Mouse (Mus musculus): Measurements from ENCODE around the gene Rdh16f1. TPM values are rescaled to one million over a fixed set of nuclear protein-coding genes. Genes with fewer than 3 reads are reported as not detected.

The Rdh16f1 gene
- polyA plus RNA-seq, 1 experiment from 2014 or later = 0.14 TPM

DNA sequence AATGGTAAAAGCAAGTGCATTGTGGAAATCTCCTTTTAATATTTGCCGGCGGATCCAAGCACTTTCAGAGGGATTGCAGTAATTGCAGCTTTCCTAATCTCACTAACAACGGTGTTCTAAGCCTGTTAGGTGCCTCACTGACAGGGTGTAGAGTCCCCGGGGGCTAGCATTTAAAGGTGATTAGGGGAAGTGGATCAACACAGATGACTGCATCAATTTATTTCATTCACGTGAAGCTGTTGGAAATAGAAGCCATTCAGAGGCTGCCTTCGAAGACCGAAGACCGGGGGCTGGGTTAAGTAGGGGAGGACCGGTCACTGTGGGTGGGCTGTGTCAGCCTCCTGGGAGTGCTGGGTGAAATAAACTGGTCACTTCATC is 28.7 kb upstream of the Rdh16f1 start:
- H3K9me3 ChIP-seq (replicated peaks; ENCODE audit: control insufficient read depth, low read length) = no peaks in the 10 kb centered on the region; the same call in 1 of the 2 replicates
- H3K9ac ChIP-seq (ENCODE audit: low read depth, low read length) = peak overlapping the region; percentile 35
- no peaks in the 10 kb centered on the region for H3K27me3 ChIP-seq (ENCODE audit: control insufficient read depth, insufficient read depth, low read depth, low read length)
- peaks cover 57% of the 10 kb centered on the region for H3K4me1 ChIP-seq (ENCODE audit: control insufficient read depth, low read depth, low read length)
- H3K4me2 ChIP-seq (ENCODE audit: low read depth, low read length) = peak overlapping the region; percentile 47
- 40% methylated on average over 9 of the region's 9 CpGs for WGBS (ENCODE audit: insufficient replicate concordance)
- H3K4me3 ChIP-seq (ENCODE audit: low read depth, low read length) = no peak overlapping the region
- H3K36me3 ChIP-seq (ENCODE audit: control insufficient read depth, insufficient read depth) = no peaks in the 10 kb centered on the region
- peak overlapping the region; percentile 84 for H3K27ac ChIP-seq (ENCODE audit: low read length)
- no peak for ATAC-seq (ENCODE audit: low read depth)

DNA sequence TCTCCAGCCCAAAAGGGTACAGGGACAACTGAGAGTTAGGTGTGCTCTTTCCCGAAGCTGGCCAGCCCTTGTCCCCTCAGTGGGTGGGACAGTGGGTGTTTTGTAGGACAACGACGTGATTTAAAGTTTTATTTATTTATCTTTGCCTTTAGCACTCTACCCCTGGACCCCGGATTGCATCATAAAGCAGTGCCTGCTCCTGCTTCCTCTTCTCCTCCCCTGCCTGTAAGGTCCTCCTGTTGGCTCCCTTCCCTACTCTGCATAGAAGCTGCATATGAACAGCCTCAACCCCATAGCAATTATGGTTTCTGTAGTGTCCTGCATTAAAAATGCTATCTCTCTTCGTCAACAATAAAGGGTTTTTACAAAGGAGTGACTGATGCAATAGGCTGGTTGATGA is 28.2 kb upstream of the Rdh16f1 start:
- Histone ChIP-seq H3K9ac (ENCODE audit: low read depth, low read length) (peak overlapping the region; percentile 35), H3K36me3 (ENCODE audit: control insufficient read depth, insufficient read depth) (no peaks in the 10 kb centered on the region), H3K4me3 (ENCODE audit: low read depth, low read length) (no peak overlapping the region), H3K9me3 (replicated peaks; ENCODE audit: control insufficient read depth, low read length) (no peaks in the 10 kb centered on the region; the same call in 1 of the 2 replicates), H3K4me1 (ENCODE audit: control insufficient read depth, low read depth, low read length) (peaks cover 62% of the 10 kb centered on the region), H3K27me3 (ENCODE audit: control insufficient read depth, insufficient read depth, low read depth, low read length) (no peaks in the 10 kb centered on the region), H3K27ac (ENCODE audit: low read length) (peak overlapping the region; percentile 84), H3K4me2 (ENCODE audit: low read depth, low read length) (peak overlapping the region; percentile 47)
- ATAC-seq (ENCODE audit: low read depth) = peak; percentile 10; the same call in 1 of the 2 replicates
- WGBS (ENCODE audit: insufficient replicate concordance) = 14% methylated on average over 5 of the region's 5 CpGs

DNA sequence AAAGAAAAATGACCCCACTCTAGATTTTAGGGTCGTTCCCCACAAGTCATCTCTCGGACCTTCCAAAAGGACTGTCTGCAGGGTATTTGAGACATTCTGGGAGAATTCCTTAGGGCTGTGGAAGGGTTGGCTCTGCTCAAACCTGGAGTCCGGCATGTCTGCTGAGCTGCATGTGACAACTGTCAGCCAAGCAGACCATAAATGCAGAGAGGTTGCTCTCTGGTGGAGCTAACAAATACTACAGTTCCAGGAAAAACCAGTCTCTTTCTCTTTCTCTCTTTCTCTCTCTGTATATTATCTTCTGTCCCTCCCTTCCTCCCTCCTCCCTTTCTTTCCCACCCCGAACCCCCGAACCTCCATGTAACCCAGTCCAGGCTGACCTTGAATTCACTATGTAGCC is 25.2 kb upstream of the Rdh16f1 start:
- WGBS (ENCODE audit: insufficient replicate concordance) = 22% methylated on average over 5 of the region's 5 CpGs

DNA sequence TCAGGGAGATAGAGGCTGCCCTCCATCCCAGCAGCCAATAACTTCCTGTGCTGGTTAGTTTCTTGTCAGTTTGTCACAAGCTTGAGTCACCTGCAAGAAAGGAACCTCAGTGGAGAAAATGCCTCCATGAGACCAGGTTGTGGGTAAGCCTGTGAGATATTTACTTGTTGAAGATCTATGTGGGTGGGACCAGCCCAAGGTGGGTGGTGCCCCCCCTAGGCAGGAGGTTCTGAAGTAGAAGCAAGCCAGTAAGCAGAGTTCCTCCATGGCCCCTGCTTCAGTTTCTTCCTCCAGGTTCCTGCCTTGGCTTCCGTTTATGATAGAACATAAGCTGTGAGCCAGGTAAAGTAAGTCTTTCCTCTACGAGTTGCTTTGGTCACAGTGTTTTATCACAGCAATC is 23.3 kb upstream of the Rdh16f1 start:
- Histone ChIP-seq H3K36me3 (ENCODE audit: control insufficient read depth, insufficient read depth) (no peaks in the 10 kb centered on the region), H3K27me3 (ENCODE audit: control insufficient read depth, insufficient read depth, low read depth, low read length) (no peaks in the 10 kb centered on the region), H3K9ac (ENCODE audit: low read depth, low read length) (no peak overlapping the region), H3K4me3 (ENCODE audit: low read depth, low read length) (no peak overlapping the region), H3K4me1 (ENCODE audit: control insufficient read depth, low read depth, low read length) (peaks cover 56% of the 10 kb centered on the region), H3K9me3 (replicated peaks; ENCODE audit: control insufficient read depth, low read length) (no peaks in the 10 kb centered on the region; the same call in 1 of the 2 replicates), H3K27ac (ENCODE audit: low read length) (no peak overlapping the region), H3K4me2 (ENCODE audit: low read depth, low read length) (no peak overlapping the region)
- no peak for ATAC-seq (ENCODE audit: low read depth)
- 29% methylated on average over 2 of the region's 2 CpGs for WGBS (ENCODE audit: insufficient replicate concordance)

More for the DNA sequence above, 25.2 kb upstream of the Rdh16f1 start:
- H3K4me1 ChIP-seq (ENCODE audit: control insufficient read depth, low read depth, low read length) = peaks cover 68% of the 10 kb centered on the region
- H3K27ac ChIP-seq (ENCODE audit: low read length) = no peak overlapping the region
- H3K4me2 ChIP-seq (ENCODE audit: low read depth, low read length) = no peak overlapping the region
- no peak for ATAC-seq (ENCODE audit: low read depth)
- H3K27me3 ChIP-seq (ENCODE audit: control insufficient read depth, insufficient read depth, low read depth, low read length) = no peaks in the 10 kb centered on the region
- no peaks in the 10 kb centered on the region for H3K36me3 ChIP-seq (ENCODE audit: control insufficient read depth, insufficient read depth)
- H3K9ac ChIP-seq (ENCODE audit: low read depth, low read length) = no peak overlapping the region; the same call in 1 of the 2 replicates
- H3K4me3 ChIP-seq (ENCODE audit: low read depth, low read length) = no peak overlapping the region
- no peaks in the 10 kb centered on the region; the same call in 1 of the 2 replicates for H3K9me3 ChIP-seq (replicated peaks; ENCODE audit: control insufficient read depth, low read length)

DNA sequence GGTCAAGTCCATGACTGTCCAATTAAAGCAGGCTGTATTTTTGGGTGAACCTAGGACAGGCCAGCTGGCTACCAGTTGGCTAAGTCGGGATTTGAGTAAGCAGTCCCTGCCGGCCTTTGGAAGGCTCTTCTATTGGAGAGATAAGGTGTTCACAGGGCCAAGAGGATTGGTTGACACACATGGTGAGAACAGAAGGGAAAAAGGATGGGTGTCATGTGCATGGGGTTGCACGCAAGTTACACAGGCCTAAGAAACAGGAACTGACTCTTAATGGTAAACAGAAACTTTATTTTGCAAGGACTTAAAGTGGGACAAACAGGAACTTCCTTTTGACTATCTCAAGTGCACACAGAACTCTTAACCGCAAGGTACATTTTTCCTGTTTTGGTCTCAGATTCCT is 22.7 kb upstream of the Rdh16f1 start:
- H3K9me3 ChIP-seq (replicated peaks; ENCODE audit: control insufficient read depth, low read length) = no peaks in the 10 kb centered on the region; the same call in 1 of the 2 replicates
- H3K9ac ChIP-seq (ENCODE audit: low read depth, low read length) = no peak overlapping the region
- ATAC-seq (ENCODE audit: low read depth) = no peak
- H3K4me1 ChIP-seq (ENCODE audit: control insufficient read depth, low read depth, low read length) = peaks cover 54% of the 10 kb centered on the region
- H3K4me3 ChIP-seq (ENCODE audit: low read depth, low read length) = no peak overlapping the region
- peaks cover 2% of the 10 kb centered on the region for H3K36me3 ChIP-seq (ENCODE audit: control insufficient read depth, insufficient read depth)
- H3K27me3 ChIP-seq (ENCODE audit: control insufficient read depth, insufficient read depth, low read depth, low read length) = no peaks in the 10 kb centered on the region
- H3K27ac ChIP-seq (ENCODE audit: low read length) = peak overlapping the region; percentile 27; the same call in 1 of the 2 replicates
- H3K4me2 ChIP-seq (ENCODE audit: low read depth, low read length) = no peak overlapping the region
- 24% methylated on average over 4 of the region's 4 CpGs for WGBS (ENCODE audit: insufficient replicate concordance)

DNA sequence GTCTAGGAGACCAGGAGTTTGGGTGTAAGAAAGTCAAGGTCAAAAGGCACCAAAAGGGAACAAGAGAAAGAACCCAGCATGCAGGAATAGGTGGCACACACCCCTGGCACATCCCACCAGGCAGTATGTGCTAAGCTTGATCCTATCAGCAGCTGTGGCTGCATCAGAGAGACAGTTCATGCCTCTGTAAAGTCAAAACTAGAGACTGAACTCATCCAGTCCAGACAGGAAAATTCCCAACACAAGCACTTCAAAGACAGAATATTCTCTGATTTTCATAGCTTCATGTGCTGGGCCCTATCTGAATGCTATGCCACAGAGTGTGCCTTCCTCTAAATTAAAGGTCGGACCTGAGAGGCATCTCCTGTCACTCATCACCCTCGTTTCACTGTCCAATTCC is 22.0 kb upstream of the Rdh16f1 start:
- Histone ChIP-seq H3K4me1 (ENCODE audit: control insufficient read depth, low read depth, low read length) (peaks cover 50% of the 10 kb centered on the region), H3K27ac (ENCODE audit: low read length) (peak overlapping the region; percentile 60; the same call in 1 of the 2 replicates), H3K36me3 (ENCODE audit: control insufficient read depth, insufficient read depth) (peaks cover 9% of the 10 kb centered on the region), H3K4me2 (ENCODE audit: low read depth, low read length) (peak overlapping the region; percentile 16; the same call in 1 of the 2 replicates), H3K27me3 (ENCODE audit: control insufficient read depth, insufficient read depth, low read depth, low read length) (no peaks in the 10 kb centered on the region), H3K4me3 (ENCODE audit: low read depth, low read length) (no peak overlapping the region), H3K9ac (ENCODE audit: low read depth, low read length) (no peak overlapping the region), H3K9me3 (replicated peaks; ENCODE audit: control insufficient read depth, low read length) (no peaks in the 10 kb centered on the region; the same call in 1 of the 2 replicates)
- WGBS (ENCODE audit: insufficient replicate concordance) = 19% methylated on average over 2 of the region's 2 CpGs
- ATAC-seq (ENCODE audit: low read depth) = no peak

DNA sequence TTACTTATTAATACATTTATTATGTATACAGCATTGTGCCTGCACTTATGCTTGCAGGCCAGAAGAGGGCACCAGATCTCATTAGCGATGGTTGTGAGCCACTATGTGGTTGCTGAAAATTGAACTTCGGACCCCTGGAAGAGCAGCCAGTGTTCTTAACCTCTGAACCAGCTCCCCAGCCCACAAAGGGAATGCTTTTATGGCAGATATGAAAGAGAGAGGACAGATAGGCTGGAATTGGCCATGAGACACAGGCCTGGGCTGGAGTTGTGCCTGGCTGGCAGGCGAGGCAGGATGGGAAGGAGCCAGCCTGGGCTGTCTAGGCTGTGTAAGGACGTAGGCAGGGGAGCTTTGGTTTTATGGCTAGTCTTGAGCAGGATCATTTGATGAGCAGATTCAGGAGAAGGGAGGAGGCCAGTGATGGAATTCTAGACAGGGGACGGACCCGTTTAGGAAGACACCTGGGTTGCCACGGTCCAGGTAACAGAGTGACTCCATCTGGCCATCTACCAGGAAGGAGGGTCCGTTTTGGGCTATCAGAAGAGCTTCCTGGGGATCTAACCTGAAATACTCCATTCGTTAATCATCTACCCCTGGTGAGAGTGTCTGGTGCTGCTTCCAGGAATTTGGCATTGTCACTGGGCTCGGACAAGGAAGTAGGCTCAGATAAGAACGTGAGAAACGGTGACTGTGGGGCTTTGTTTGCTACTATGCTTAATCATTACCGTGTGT is 21.3 kb upstream of the Rdh16f1 start:
- WGBS (ENCODE audit: insufficient replicate concordance) = 26% methylated on average over 13 of the region's 13 CpGs
- Histone ChIP-seq H3K4me3 (ENCODE audit: low read depth, low read length) (peak overlapping the region; percentile 75), H3K4me1 (ENCODE audit: control insufficient read depth, low read depth, low read length) (peaks cover 48% of the 10 kb centered on the region), H3K27ac (ENCODE audit: low read length) (peak overlapping the region; percentile 84), H3K36me3 (ENCODE audit: control insufficient read depth, insufficient read depth) (peaks cover 16% of the 10 kb centered on the region), H3K9me3 (replicated peaks; ENCODE audit: control insufficient read depth, low read length) (no peaks in the 10 kb centered on the region; the same call in 1 of the 2 replicates), H3K4me2 (ENCODE audit: low read depth, low read length) (peak overlapping the region; percentile 86), H3K9ac (ENCODE audit: low read depth, low read length) (peak overlapping the region; percentile 28; the same call in 1 of the 2 replicates), H3K27me3 (ENCODE audit: control insufficient read depth, insufficient read depth, low read depth, low read length) (no peaks in the 10 kb centered on the region)
- ATAC-seq (ENCODE audit: low read depth) = peak; percentile 40

DNA sequence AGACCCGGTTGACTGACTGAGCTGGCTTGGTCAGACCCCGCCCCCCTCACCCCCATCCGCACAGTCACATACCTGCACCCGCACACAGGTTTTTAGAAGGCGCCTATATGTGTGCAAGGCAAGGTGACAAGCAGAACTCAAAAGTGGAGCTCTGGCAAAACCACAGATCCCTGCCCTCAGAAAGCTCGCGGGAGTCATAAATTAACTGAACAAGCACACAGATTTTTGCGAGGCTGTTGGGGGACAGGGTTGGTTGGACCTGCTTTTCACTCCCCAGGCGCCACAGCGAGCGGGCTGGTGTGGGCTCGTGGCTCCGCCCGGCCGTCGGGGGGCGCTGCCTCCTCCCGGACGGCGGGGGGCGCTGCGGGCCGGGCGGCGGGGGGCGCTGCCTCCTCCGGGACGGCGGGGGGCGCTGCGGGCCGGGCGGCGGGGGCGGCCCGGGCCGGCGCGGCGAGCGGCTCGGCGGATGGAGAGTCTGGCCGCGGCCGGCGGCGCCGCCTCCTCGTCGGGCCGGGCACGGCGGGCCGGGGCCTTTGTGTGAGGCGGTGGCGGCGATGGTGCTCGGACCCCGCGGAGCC is 20.4 kb upstream of the Rdh16f1 start, which contains the start of gene Zbtb39:
Gene Zbtb39 (plus strand): TSS at position 456 of the 578 bp plus-strand sequence.
- Histone ChIP-seq H3K9ac (ENCODE audit: low read depth, low read length) (peak within 1 kb of the TSS; percentile 85), H3K27me3 (ENCODE audit: control insufficient read depth, insufficient read depth, low read depth, low read length) (no peaks in the 10 kb centered on the region), H3K36me3 (ENCODE audit: control insufficient read depth, insufficient read depth) (peaks cover 25% of the 10 kb centered on the region), H3K4me3 (ENCODE audit: low read depth, low read length) (peak within 1 kb of the TSS; percentile 75), H3K9me3 (replicated peaks; ENCODE audit: control insufficient read depth, low read length) (no peaks in the 10 kb centered on the region; the same call in 1 of the 2 replicates), H3K4me1 (ENCODE audit: control insufficient read depth, low read depth, low read length) (peaks cover 40% of the 10 kb centered on the region), H3K4me2 (ENCODE audit: low read depth, low read length) (peak within 1 kb of the TSS; percentile 86), H3K27ac (ENCODE audit: low read length) (peak within 1 kb of the TSS; percentile 84)
- WGBS (ENCODE audit: insufficient replicate concordance) = 1% methylated on average over 42 of the region's 61 CpGs
- ATAC-seq (ENCODE audit: low read depth) = peak; percentile 72
